Mouse (Mus musculus): ENCODE measurements around the gene Pfdn5. TPM values are rescaled to one million over a fixed set of nuclear protein-coding genes. Genes with fewer than 3 reads are reported as not detected.
"Not testable (repeated sequence)": the region's sequence is repeated elsewhere in the genome, so short reads cannot be mapped to it uniquely, and the experiment has no call there.

Pfdn5 gene
- polyA plus RNA-seq, 1 experiment from 2014 or later: 380 TPM

GRCm38 (mm10) chr15:102302542-102302941 is 23.4 kb upstream of the Pfdn5 start:
- no peak overlapping the region for H3K4me2 ChIP-seq
- peaks cover 72% of the 10 kb centered on the region for H3K36me3 ChIP-seq
- no peak overlapping the region for H3K27ac ChIP-seq
- no peak overlapping the region for H3K9ac ChIP-seq
- no peaks in the 10 kb centered on the region for H3K27me3 ChIP-seq
- H3K4me1 ChIP-seq: no peaks in the 10 kb centered on the region
- no peak for ATAC-seq (ENCODE audit: insufficient number of reproducible peaks, low FRiP score, low TSS enrichment, low read depth)
- 73% methylated on average over 6 of the region's 6 CpGs for WGBS
- H3K9me3 ChIP-seq: no peaks in the 10 kb centered on the region
- H3K4me3 ChIP-seq: no peak overlapping the region

- Histone ChIP-seq H3K9ac (no peak overlapping the region), H3K27me3 (no peaks in the 10 kb centered on the region), H3K4me3 (no peak overlapping the region), H3K36me3 (peaks cover 77% of the 10 kb centered on the region), H3K9me3 (no peaks in the 10 kb centered on the region), H3K4me1 (no peaks in the 10 kb centered on the region), H3K4me2 (no peak overlapping the region), H3K27ac (no peak overlapping the region)
- ATAC-seq (ENCODE audit: insufficient number of reproducible peaks, low FRiP score, low TSS enrichment, low read depth): no peak
- 85% methylated on average over 9 of the region's 9 CpGs for WGBS
Observed at GRCm38 (mm10) chr15:102308717-102309116, 17.2 kb upstream of the Pfdn5 start.

- ATAC-seq (ENCODE audit: insufficient number of reproducible peaks, low FRiP score, low TSS enrichment, low read depth): no peak
- Histone ChIP-seq H3K36me3 (peaks cover 76% of the 10 kb centered on the region), H3K9ac (no peak overlapping the region), H3K4me2 (no peak overlapping the region), H3K9me3 (no peaks in the 10 kb centered on the region), H3K4me1 (no peaks in the 10 kb centered on the region), H3K27ac (no peak overlapping the region), H3K27me3 (no peaks in the 10 kb centered on the region), H3K4me3 (no peak overlapping the region)
- 84% methylated on average over 10 of the region's 10 CpGs for WGBS
Observed at GRCm38 (mm10) chr15:102310074-102310845, 15.7 kb upstream of the Pfdn5 start.

- H3K9me3 ChIP-seq: no peaks in the 10 kb centered on the region
- no peak overlapping the region for H3K9ac ChIP-seq
- peaks cover 76% of the 10 kb centered on the region for H3K36me3 ChIP-seq
- no peaks in the 10 kb centered on the region for H3K27me3 ChIP-seq
- H3K4me3 ChIP-seq: no peak overlapping the region
- ATAC-seq (ENCODE audit: insufficient number of reproducible peaks, low FRiP score, low TSS enrichment, low read depth): no peak
- H3K4me2 ChIP-seq: no peak overlapping the region
- 0 out of 2 replicates have a peak, but pooled peaks cover 2% of the 10 kb centered on the region for H3K4me1 ChIP-seq
- H3K27ac ChIP-seq: no peak overlapping the region
Observed at GRCm38 (mm10) chr15:102311489-102311888, 14.4 kb upstream of the Pfdn5 start.

GRCm38 (mm10) chr15:102315292-102315691 is 10.6 kb upstream of the Pfdn5 start:
- H3K9ac ChIP-seq: no peak overlapping the region
- ATAC-seq (ENCODE audit: insufficient number of reproducible peaks, low FRiP score, low TSS enrichment, low read depth): no peak
- 0 out of 2 replicates have a peak, but pooled peaks cover 2% of the 10 kb centered on the region for H3K4me1 ChIP-seq
- H3K27me3 ChIP-seq: no peaks in the 10 kb centered on the region
- WGBS: 86% methylated on average over 8 of the region's 8 CpGs
- H3K27ac ChIP-seq: no peak overlapping the region
- H3K9me3 ChIP-seq: no peaks in the 10 kb centered on the region
- no peak overlapping the region for H3K4me2 ChIP-seq
- no peak overlapping the region for H3K4me3 ChIP-seq
- H3K36me3 ChIP-seq: peaks cover 81% of the 10 kb centered on the region

- no peak overlapping the region for H3K27ac ChIP-seq
- no peak for ATAC-seq (ENCODE audit: insufficient number of reproducible peaks, low FRiP score, low TSS enrichment, low read depth)
- H3K36me3 ChIP-seq: peaks cover 84% of the 10 kb centered on the region
- no peak overlapping the region for H3K4me2 ChIP-seq
- WGBS: 83% methylated on average over 6 of the region's 6 CpGs
- no peak overlapping the region for H3K4me3 ChIP-seq
- H3K9me3 ChIP-seq: no peaks in the 10 kb centered on the region
- H3K27me3 ChIP-seq: no peaks in the 10 kb centered on the region
- H3K9ac ChIP-seq: no peak overlapping the region
- 0 out of 2 replicates have a peak, but pooled peaks cover 2% of the 10 kb centered on the region for H3K4me1 ChIP-seq
Observed at GRCm38 (mm10) chr15:102316263-102316662, 9.7 kb upstream of the Pfdn5 start.

GRCm38 (mm10) chr15:102324654-102325473 is 1.1 kb upstream of the Pfdn5 start:
- Histone ChIP-seq H3K27ac (no peak overlapping the region), H3K4me1 (peaks cover 11% of the 10 kb centered on the region; the same call in 1 of the 2 replicates), H3K36me3 (peaks cover 60% of the 10 kb centered on the region), H3K9ac (no peak overlapping the region), H3K4me2 (0 out of 2 replicates have a peak overlapping the region, but pooled peaks have one; percentile 35), H3K27me3 (no peaks in the 10 kb centered on the region), H3K4me3 (no peak overlapping the region; the same call in 1 of the 2 replicates), H3K9me3 (no peaks in the 10 kb centered on the region)
- no peak for ATAC-seq (ENCODE audit: insufficient number of reproducible peaks, low FRiP score, low TSS enrichment, low read depth)
- WGBS: 71% methylated on average over 12 of the region's 12 CpGs

GRCm38 (mm10) chr15:102326892-102327291 is 976 bp downstream of the Pfdn5 start:
- H3K9ac ChIP-seq: peak overlapping the region; percentile 57
- WGBS: 60% methylated on average over 8 of the region's 8 CpGs
- ATAC-seq (ENCODE audit: insufficient number of reproducible peaks, low FRiP score, low TSS enrichment, low read depth): no peak
- peaks cover 52% of the 10 kb centered on the region for H3K36me3 ChIP-seq
- H3K4me2 ChIP-seq: peak overlapping the region; percentile 52
- peak overlapping the region; percentile 70 for H3K4me3 ChIP-seq
- H3K4me1 ChIP-seq: peaks cover 18% of the 10 kb centered on the region
- no peaks in the 10 kb centered on the region for H3K9me3 ChIP-seq
- no peaks in the 10 kb centered on the region for H3K27me3 ChIP-seq
- H3K27ac ChIP-seq: no peak overlapping the region

- H3K4me3 ChIP-seq: peak within 1 kb of the TSS; percentile 78
- H3K9me3 ChIP-seq: no peaks in the 10 kb centered on the region
- H3K27ac ChIP-seq: peak within 1 kb of the TSS; percentile 85
- H3K9ac ChIP-seq: peak within 1 kb of the TSS; percentile 63
- peaks cover 26% of the 10 kb centered on the region for H3K4me1 ChIP-seq
- ATAC-seq (ENCODE audit: insufficient number of reproducible peaks, low FRiP score, low TSS enrichment, low read depth): peak; percentile 91
- no peaks in the 10 kb centered on the region for H3K27me3 ChIP-seq
- peaks cover 66% of the 10 kb centered on the region for H3K36me3 ChIP-seq
- WGBS: under 1% methylated on average over 30 of the region's 30 CpGs
- H3K4me2 ChIP-seq: peak within 1 kb of the TSS; percentile 77
Observed at GRCm38 (mm10) chr15:102331610-102332015, 5.7 kb downstream of the Pfdn5 start, which contains the start of gene Myg1. TSS of gene Myg1 (plus strand) at chr15:102331709.

- no peak overlapping the region for H3K4me2 ChIP-seq
- no peak overlapping the region for H3K27ac ChIP-seq
- peaks cover 79% of the 10 kb centered on the region for H3K36me3 ChIP-seq
- no peak overlapping the region for H3K9ac ChIP-seq
- peaks cover 18% of the 10 kb centered on the region for H3K4me1 ChIP-seq
- WGBS: 82% methylated on average over 8 of the region's 8 CpGs
- ATAC-seq (ENCODE audit: insufficient number of reproducible peaks, low FRiP score, low TSS enrichment, low read depth): no peak
- H3K9me3 ChIP-seq: no peaks in the 10 kb centered on the region
- H3K27me3 ChIP-seq: no peaks in the 10 kb centered on the region
- no peak overlapping the region for H3K4me3 ChIP-seq
Observed at GRCm38 (mm10) chr15:102335254-102335653, 9.3 kb downstream of the Pfdn5 start.

- H3K27me3 ChIP-seq; H3K27ac ChIP-seq; ATAC-seq (ENCODE audit: insufficient number of reproducible peaks, low FRiP score, low TSS enrichment, low read depth); H3K9me3 ChIP-seq; H3K4me3 ChIP-seq; H3K9ac ChIP-seq; H3K4me2 ChIP-seq: not testable (repeated sequence)
- Histone ChIP-seq H3K36me3 (peaks cover 77% of the 10 kb centered on the region), H3K4me1 (peaks cover 18% of the 10 kb centered on the region)
- 94% methylated on average over 5 of the region's 5 CpGs for WGBS
Observed at GRCm38 (mm10) chr15:102335925-102336324, 10.0 kb downstream of the Pfdn5 start.

GRCm38 (mm10) chr15:102336946-102337345 is 11.0 kb downstream of the Pfdn5 start:
- no peak for ATAC-seq (ENCODE audit: insufficient number of reproducible peaks, low FRiP score, low TSS enrichment, low read depth)
- 86% methylated on average over 4 of the region's 4 CpGs for WGBS
- H3K4me2 ChIP-seq: no peak overlapping the region
- H3K27me3 ChIP-seq: no peaks in the 10 kb centered on the region
- H3K9ac ChIP-seq: no peak overlapping the region
- H3K36me3 ChIP-seq: peaks cover 77% of the 10 kb centered on the region
- no peak overlapping the region for H3K4me3 ChIP-seq
- H3K9me3 ChIP-seq: no peaks in the 10 kb centered on the region
- H3K4me1 ChIP-seq: peaks cover 11% of the 10 kb centered on the region
- no peak overlapping the region for H3K27ac ChIP-seq
